Mouse (Mus musculus) cerebellum, adult (tissue): ENCODE data around the gene Coro2b.

Experiments used
- ATAC-seq: cut with Nextera tagmentation; 2 replicates; pipeline ENCODE4 v1.9.2; 2017; ENCODE audit warnings: mild to moderate bottlenecking, moderate library complexity, mixed read lengths; ENCODE audit not compliant: insufficient number of reproducible peaks, low FRiP score, low TSS enrichment

Coro2b gene

GRCm38 (mm10) chr9:62536655-62537631, at the start of gene Coro2b:
Gene Coro2b (minus strand): TSS chr9:62537044.
- no peak for ATAC-seq

GRCm38 (mm10) chr9:62577558-62577957, 40.7 kb upstream of the Coro2b start:
- ATAC-seq, result no peak

GRCm38 (mm10) chr9:62569121-62569520, 32.3 kb upstream of the Coro2b start:
- ATAC-seq, result no peak

- ATAC-seq, result no peak
Observed at GRCm38 (mm10) chr9:62567818-62568217, 31.0 kb upstream of the Coro2b start.

- ATAC-seq, result no peak
Observed at GRCm38 (mm10) chr9:62562236-62562635, 25.4 kb upstream of the Coro2b start.

- no peak for ATAC-seq
Observed at GRCm38 (mm10) chr9:62560432-62560831, 23.6 kb upstream of the Coro2b start.

GRCm38 (mm10) chr9:62560006-62560405, 23.2 kb upstream of the Coro2b start:
- peak; percentile 67 for ATAC-seq

- no peak for ATAC-seq
Observed at GRCm38 (mm10) chr9:62559446-62559845, 22.6 kb upstream of the Coro2b start.

- no peak for ATAC-seq
Observed at GRCm38 (mm10) chr9:62558058-62558457, 21.2 kb upstream of the Coro2b start.

GRCm38 (mm10) chr9:62556748-62557147, 19.9 kb upstream of the Coro2b start:
- ATAC-seq, result no peak

- no peak for ATAC-seq
Observed at GRCm38 (mm10) chr9:62555258-62555856, 18.5 kb upstream of the Coro2b start.

- no peak for ATAC-seq
Observed at GRCm38 (mm10) chr9:62554606-62555005, 17.8 kb upstream of the Coro2b start.

GRCm38 (mm10) chr9:62553366-62553940, 16.6 kb upstream of the Coro2b start:
- ATAC-seq, result no peak

GRCm38 (mm10) chr9:62551531-62551930, 14.7 kb upstream of the Coro2b start:
- no peak for ATAC-seq

- ATAC-seq, result peak; percentile 84
Observed at GRCm38 (mm10) chr9:62550661-62551093, 13.8 kb upstream of the Coro2b start.

GRCm38 (mm10) chr9:62549809-62550208, 13.0 kb upstream of the Coro2b start:
- ATAC-seq, result peak; percentile 36; the same call in 1 of the 2 replicates

GRCm38 (mm10) chr9:62547476-62547875, 10.6 kb upstream of the Coro2b start:
- no peak for ATAC-seq

- no peak for ATAC-seq
Observed at GRCm38 (mm10) chr9:62544856-62545255, 8.0 kb upstream of the Coro2b start.

GRCm38 (mm10) chr9:62543878-62544277, 7.0 kb upstream of the Coro2b start:
- no peak for ATAC-seq

- no peak for ATAC-seq
Observed at GRCm38 (mm10) chr9:62541606-62542005, 4.8 kb upstream of the Coro2b start.

- ATAC-seq, result no peak
Observed at GRCm38 (mm10) chr9:62541182-62541581, 4.3 kb upstream of the Coro2b start.
